Mouse (Mus musculus) myocyte (in vitro differentiated cells): Measurements from ENCODE around the gene Pzp.

ENCODE experiments used
- E2F4 ChIP-seq: IDR thresholded peaks from one replicate; pipeline ENCODE4 v1.6.1; 2011; ENCODE audit warnings: mild to moderate bottlenecking, control low read depth, moderate library complexity; ENCODE audit not compliant: insufficient read depth
- MAX ChIP-seq: IDR thresholded peaks from one replicate; pipeline ENCODE4 v1.6.1; 2011; ENCODE audit warnings: low read depth, mild to moderate bottlenecking, control low read depth
- MYOG ChIP-seq, 3 experiments: IDR thresholded peaks; one replicate each; pipeline ENCODE4 v1.6.1; 2011; ENCODE audit warnings: control low read depth in 2 of 3, low read depth in 2 of 3, mild to moderate bottlenecking in 2 of 3; ENCODE audit not compliant: insufficient read length in 2 of 3, control insufficient read depth in 1 of 3, insufficient read depth in 1 of 3
- POLR2A ChIP-seq: IDR thresholded peaks from one replicate; pipeline ENCODE4 v1.6.1; 2011; ENCODE audit warnings: low read depth, mild to moderate bottlenecking, control low read depth, moderate library complexity; ENCODE audit not compliant: insufficient read length
- SRF ChIP-seq: IDR thresholded peaks from one replicate; pipeline ENCODE4 v1.6.1; 2011; ENCODE audit warnings: low read depth; ENCODE audit not compliant: control insufficient read depth, insufficient read length
- TCF12 ChIP-seq: IDR thresholded peaks from one replicate; pipeline ENCODE4 v1.6.1; 2011; ENCODE audit warnings: mild to moderate bottlenecking, control low read depth; ENCODE audit not compliant: poor library complexity, insufficient read depth, severe bottlenecking
- USF1 ChIP-seq: IDR thresholded peaks from one replicate; pipeline ENCODE4 v1.6.1; 2011; ENCODE audit warnings: low read depth, mild to moderate bottlenecking, control low read depth, moderate library complexity

DNA sequence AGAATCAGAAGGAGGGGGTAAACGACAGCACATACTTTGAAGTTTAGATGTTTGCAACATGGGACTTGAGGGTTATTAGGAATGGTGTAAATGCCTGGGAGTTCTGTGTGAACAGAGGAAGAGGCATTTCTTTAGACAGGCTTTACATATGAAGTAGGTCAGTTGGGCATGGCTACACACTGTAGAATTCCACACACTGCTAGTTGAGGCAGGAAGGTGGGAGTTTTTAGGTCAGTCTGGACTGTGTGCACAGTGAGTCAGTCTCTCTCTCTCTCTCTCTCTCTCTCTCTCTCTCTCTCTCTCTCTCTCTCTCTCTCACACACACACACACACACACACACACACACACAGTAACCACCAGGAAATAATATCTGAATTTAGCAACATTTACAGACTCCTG lies 31.2 kb downstream of the Pzp start:
- TF ChIP-seq TCF12 (no peak), POLR2A (no peak), MYOG (IDR thresholded peaks at IDR 0.05; ENCODE audit: control insufficient read depth in 1 of 3, insufficient read depth in 1 of 3, insufficient read length in 2 of 3, low read depth in 2 of 3) (no peak), E2F4 (no peak), SRF (no peak), MAX (no peak), USF1 (no peak)
